In genomic region chr3:79809180-79809567, GRCm38 (mm10) we compare ENCODE assay signal across 8 mouse cellular contexts. TPM values are rescaled to one million over a fixed set of nuclear protein-coding genes. Genes with fewer than 3 reads are reported as not detected.
DNase-seq lines count a peak whose midpoint lies in the region; ATAC-seq and TF ChIP-seq lines count a peak whose summit lies in the region.

No protein-coding gene starts in this region.

- H3K4me2 ChIP-seq in forebrain, postnatal 0 days (ENCODE audit: low read depth), result no peak overlapping the region
- no peak overlapping the region for H3K4me2 ChIP-seq in intestine, embryonic 16.5 days (ENCODE audit: low read depth, low read length)

- intact Hi-C loops in left cerebral cortex, postnatal 10 days (cut with DNase I), result loop anchor here (2.0 kb wide), 2 partner anchors 136 to 144 kb away; no protein-coding TSS in a partner anchor

- H3K4me1 ChIP-seq in thymus, adult 2 months (replicated peaks; ENCODE audit: control insufficient read depth, insufficient read depth, low read length), result no peaks in the 10 kb centered on the region
- H3K4me1 ChIP-seq in cerebellum, adult 2 months (ENCODE audit: control insufficient read depth, insufficient read depth, low read length), result no peaks in the 10 kb centered on the region
- no peaks in the 10 kb centered on the region for H3K4me1 ChIP-seq in forebrain, postnatal 0 days (ENCODE audit: insufficient read depth)
- no peaks in the 10 kb centered on the region for H3K4me1 ChIP-seq in intestine, embryonic 16.5 days (ENCODE audit: control insufficient read depth, insufficient read depth, low read length)

- no peak overlapping the region for H3K4me3 ChIP-seq in thymus, adult 2 months (ENCODE audit: control insufficient read depth, insufficient read depth, low read length)
- H3K4me3 ChIP-seq in cerebellum, adult 2 months (replicated peaks; ENCODE audit: insufficient read depth, low read depth, low read length), result no peak overlapping the region
- no peak overlapping the region for H3K4me3 ChIP-seq in forebrain, postnatal 0 days (ENCODE audit: low read depth, low read length)
- H3K4me3 ChIP-seq in intestine, embryonic 16.5 days (ENCODE audit: low read length), result no peak overlapping the region

- H3K9me3 ChIP-seq in forebrain, postnatal 0 days (ENCODE audit: low read length), result no peaks in the 10 kb centered on the region
- no peaks in the 10 kb centered on the region for H3K9me3 ChIP-seq in intestine, embryonic 16.5 days (ENCODE audit: control insufficient read depth, low read length)

- no peaks in the 10 kb centered on the region for H3K27me3 ChIP-seq in thymus, adult 2 months (ENCODE audit: control insufficient read depth, insufficient read depth, low read length)
- no peaks in the 10 kb centered on the region for H3K27me3 ChIP-seq in cerebellum, adult 2 months (ENCODE audit: control insufficient read depth, insufficient read depth, low read length)
- no peaks in the 10 kb centered on the region for H3K27me3 ChIP-seq in forebrain, postnatal 0 days (ENCODE audit: insufficient read depth, low read length)
- H3K27me3 ChIP-seq in intestine, embryonic 16.5 days (replicated peaks; ENCODE audit: control insufficient read depth, insufficient read depth, low read length), result no peaks in the 10 kb centered on the region

- H3K36me3 ChIP-seq in thymus, adult 2 months (ENCODE audit: control insufficient read depth, insufficient read depth, low read length), result no peaks in the 10 kb centered on the region
- H3K36me3 ChIP-seq in forebrain, postnatal 0 days (ENCODE audit: insufficient read depth), result no peaks in the 10 kb centered on the region
- no peaks in the 10 kb centered on the region for H3K36me3 ChIP-seq in intestine, embryonic 16.5 days (ENCODE audit: control insufficient read depth, insufficient read depth, low read length)

- no peak overlapping the region for H3K27ac ChIP-seq in thymus, adult 2 months (ENCODE audit: control insufficient read depth, insufficient read depth, low read length)
- H3K27ac ChIP-seq in cerebellum, adult 2 months (ENCODE audit: insufficient read depth, low read length), result no peak overlapping the region
- no peak overlapping the region for H3K27ac ChIP-seq in forebrain, postnatal 0 days (ENCODE audit: low read depth, low read length)
- no peak overlapping the region for H3K27ac ChIP-seq in intestine, embryonic 16.5 days (ENCODE audit: low read length)

- 12% methylated on average over 4 of the region's 4 CpGs for WGBS in thymus, adult 2 months
- 8% methylated on average over 4 of the region's 4 CpGs for WGBS in cerebellum, adult 2 months
- 9% methylated on average over 4 of the region's 4 CpGs for WGBS in forebrain, postnatal 0 days
- 11% methylated on average over 4 of the region's 4 CpGs for WGBS in intestine, embryonic 16.5 days

- H3K9ac ChIP-seq in forebrain, postnatal 0 days, result no peak overlapping the region
- no peak overlapping the region for H3K9ac ChIP-seq in intestine, embryonic 16.5 days (ENCODE audit: low read depth, low read length)

- TF ChIP-seq CTCF in thymus, adult 2 months (IDR thresholded peaks at IDR 0.05; ENCODE audit: borderline replicate concordance, control insufficient read depth, extremely low read depth, insufficient read depth, low read length, poor library complexity), result no peak
- peak; percentile 91 for TF ChIP-seq CTCF in cerebellum, adult 2 months (IDR thresholded peaks at IDR 0.05; ENCODE audit: borderline replicate concordance, insufficient read depth, low read depth, low read length)
- TF ChIP-seq CTCF in forebrain, postnatal 0 days (IDR thresholded peaks at IDR 0.05; ENCODE audit: low read depth), result peak; percentile 95

- TF ChIP-seq POLR2A in thymus, adult 2 months (IDR thresholded peaks at IDR 0.05; ENCODE audit: control insufficient read depth, extremely low read depth, insufficient read depth, low read length, poor library complexity), result no peak
- no peak for TF ChIP-seq POLR2A in cerebellum, adult 2 months (IDR thresholded peaks at IDR 0.05; ENCODE audit: borderline replicate concordance, insufficient read depth, low read length)

- DNase-seq in thymus, adult 2 months, result peak; percentile 47
- no peak for DNase-seq in thymus, adult 18-20 months
- DNase-seq in cerebellum, adult 2 months, result peak; percentile 42 to 60
- peak; percentile 92 for DNase-seq in forebrain, postnatal 0 days
- peak; percentile 50 to 60 for DNase-seq in left cerebral cortex, postnatal 10 days (ENCODE audit: extremely low spot score in 1 of 2, low spot score in 2 of 2)
- peak; percentile 72 for DNase-seq in mesoderm, embryonic 11.5 days (ENCODE audit: low read depth, low spot score)
- DNase-seq in skeletal muscle tissue, adult 2 months (ENCODE audit: low read depth, low spot score), result peak; percentile 55

- ATAC-seq in forebrain, postnatal 0 days, result peak; percentile 77
- peak; percentile 50 for ATAC-seq in intestine, embryonic 16.5 days

RNA-seq across cellular contexts. Expression of gene Tmem144, which starts 43.4 kb away (rescaled TPM):
- 0.38 and 1.4 TPM in 2 replicates for polyA plus RNA-seq in thymus, adult 2 months (2012; rRNA removed)
- 5.3 and 6.6 TPM in 2 replicates for polyA plus RNA-seq in cerebellum, adult 2 months (2012; rRNA removed)
- total RNA-seq in forebrain, postnatal 0 days (2014; rRNA removed), result 1.00 and 1.2 TPM in 2 replicates
- 1.4 and 2.6 TPM in 2 replicates for polyA plus RNA-seq in forebrain, postnatal 0 days (2015; fragmentation: Nextera tagmentation; extraction: Ambion mirVana)
- polyA plus RNA-seq in intestine, embryonic 16.5 days (2015; fragmentation: Nextera tagmentation; extraction: Ambion mirVana), result 16.2 and 25.6 TPM in 2 replicates
- total RNA-seq in left cerebral cortex, postnatal 10 days (2021), result 1 to 10 TPM; 5.4 to 8.4 TPM

Comparison
In these comparisons a context has a peak if more than half of its experiments do, and no peak if none do; other contexts are left out.
1. DNase-seq: peak in thymus, adult 2 months (single experiment), cerebellum, adult 2 months (2 of 2), forebrain, postnatal 0 days (single experiment), left cerebral cortex, postnatal 10 days (2 of 2), mesoderm, embryonic 11.5 days (single experiment) and skeletal muscle tissue, adult 2 months (single experiment); none in thymus, adult 18-20 months (0 of 2).